Comparison of ENCODE assay signal across 8 mouse cellular contexts in the genomic region with DNA sequence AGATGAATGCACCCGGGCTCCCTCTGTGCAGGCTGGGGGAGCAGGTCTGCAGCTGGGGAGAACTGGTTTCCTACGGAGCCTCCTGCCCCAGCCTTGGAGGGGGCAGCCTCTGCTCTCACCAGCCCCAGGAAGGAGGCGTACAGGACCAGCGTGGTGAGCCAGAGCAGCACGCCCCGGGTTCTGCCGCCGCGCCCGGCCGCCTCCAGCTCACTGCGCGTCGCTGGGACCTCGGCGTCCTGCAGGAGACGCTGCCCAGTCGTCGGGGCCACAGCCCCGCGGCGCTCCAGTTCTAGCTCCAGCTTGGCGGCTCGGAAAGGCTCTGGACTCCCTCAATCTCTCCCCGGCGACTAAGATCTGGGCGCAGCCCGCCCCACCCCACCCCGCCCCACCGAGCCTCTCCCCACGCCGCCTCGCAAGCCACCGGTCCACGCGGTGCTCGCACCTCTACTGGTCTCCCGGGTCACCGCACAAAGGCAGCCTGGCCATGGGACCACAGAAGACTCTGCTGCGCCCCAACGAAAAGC. TPM values are rescaled to one million over a fixed set of nuclear protein-coding genes. Genes with fewer than 3 reads are reported as not detected.
A peak's percentile ranks its signal among the peaks of the same experiment; 100 is the strongest.
DNase-seq lines count a peak whose midpoint lies in the region; ATAC-seq lines count a peak whose summit lies in the region.

A gene (minus strand): TSS at position 308 of the 524 bp plus-strand sequence.

- no peaks in the 10 kb centered on the region for H3K9me3 ChIP-seq in heart, embryonic 16.5 days (replicated peaks; ENCODE audit: control insufficient read depth, low read length)
- H3K9me3 ChIP-seq in limb, embryonic 13.5 days = no peaks in the 10 kb centered on the region
- H3K9me3 ChIP-seq in neural tube, embryonic 15.5 days (replicated peaks) = no peaks in the 10 kb centered on the region

- peaks cover 4% of the 10 kb centered on the region; the same call in 1 of the 2 replicates for H3K27me3 ChIP-seq in heart, embryonic 16.5 days (ENCODE audit: control insufficient read depth, insufficient read depth, low read length)
- H3K27me3 ChIP-seq in limb, embryonic 13.5 days = peaks cover 21% of the 10 kb centered on the region
- H3K27me3 ChIP-seq in neural tube, embryonic 15.5 days (replicated peaks) = peaks cover 20% of the 10 kb centered on the region

- no peaks in the 10 kb centered on the region for H3K36me3 ChIP-seq in heart, embryonic 16.5 days (ENCODE audit: control insufficient read depth, insufficient read depth)
- H3K36me3 ChIP-seq in limb, embryonic 13.5 days = no peaks in the 10 kb centered on the region
- H3K36me3 ChIP-seq in neural tube, embryonic 15.5 days = no peaks in the 10 kb centered on the region

- peak; percentile 63 for ATAC-seq in common myeloid progenitor, adult 5-6 weeks (replicated peaks; ENCODE audit: low read depth, poor library complexity, severe bottlenecking)
- ATAC-seq in heart, embryonic 16.5 days (replicated peaks; ENCODE audit: extremely low read depth, insufficient read depth, low FRiP score) = no peak; the same call in 1 of the 2 replicates
- ATAC-seq in limb, embryonic 13.5 days (ENCODE audit: low FRiP score, low read depth) = peak; percentile 54
- peak; percentile 66; the same call in 1 of the 2 replicates for ATAC-seq in neural tube, embryonic 15.5 days (ENCODE audit: low FRiP score)

- no peaks in the 10 kb centered on the region for H3K4me1 ChIP-seq in heart, embryonic 16.5 days (ENCODE audit: control insufficient read depth, insufficient read depth, low read length)
- peaks cover 6% of the 10 kb centered on the region; the same call in 1 of the 2 replicates for H3K4me1 ChIP-seq in limb, embryonic 13.5 days
- peaks cover 8% of the 10 kb centered on the region; the same call in 1 of the 2 replicates for H3K4me1 ChIP-seq in neural tube, embryonic 15.5 days

- peak within 1 kb of the TSS; percentile 28 for H3K9ac ChIP-seq in heart, embryonic 16.5 days (ENCODE audit: low read length)
- H3K9ac ChIP-seq in limb, embryonic 13.5 days = peak within 1 kb of the TSS; percentile 67
- peak within 1 kb of the TSS; percentile 21 for H3K9ac ChIP-seq in neural tube, embryonic 15.5 days (replicated peaks)

- peak; percentile 6 to 19 for DNase-seq in layer of hippocampus, postnatal 10 days (ENCODE audit: low spot score in 2 of 2)
- no peak for DNase-seq in layer of hippocampus, postnatal 36 days
- DNase-seq in frontal cortex, postnatal 25 days (ENCODE audit: low spot score in 2 of 2) = no peak
- no peak for DNase-seq in right cerebral cortex, postnatal 25 days

- no peak within 1 kb of the TSS for H3K27ac ChIP-seq in heart, embryonic 16.5 days (ENCODE audit: low read length)
- H3K27ac ChIP-seq in limb, embryonic 13.5 days = no peak within 1 kb of the TSS
- H3K27ac ChIP-seq in neural tube, embryonic 15.5 days (replicated peaks) = no peak within 1 kb of the TSS

- peak within 1 kb of the TSS; percentile 66 for H3K4me2 ChIP-seq in heart, embryonic 16.5 days (ENCODE audit: low read depth, low read length)
- peak within 1 kb of the TSS; percentile 85 for H3K4me2 ChIP-seq in limb, embryonic 13.5 days (replicated peaks)
- peak within 1 kb of the TSS; percentile 75 for H3K4me2 ChIP-seq in neural tube, embryonic 15.5 days

- H3K4me3 ChIP-seq in heart, embryonic 16.5 days (ENCODE audit: low read length) = peak within 1 kb of the TSS; percentile 43
- peak within 1 kb of the TSS; percentile 50 for H3K4me3 ChIP-seq in limb, embryonic 13.5 days
- peak within 1 kb of the TSS; percentile 39 for H3K4me3 ChIP-seq in neural tube, embryonic 15.5 days (replicated peaks)

- WGBS in heart, embryonic 16.5 days = under 1% methylated on average over 40 of the region's 41 CpGs
- WGBS in limb, embryonic 13.5 days = under 1% methylated on average over 40 of the region's 41 CpGs
- WGBS in neural tube, embryonic 15.5 days = 0% methylated on average over 29 of the region's 41 CpGs

RNA-seq across cellular contexts. Expression of the gene that starts here (rescaled TPM):
- total RNA-seq in layer of hippocampus, postnatal 10 days (2021) = under 1 TPM in 1 of 2 experiments, not detected in 1; 0.29 TPM
- total RNA-seq in layer of hippocampus, postnatal 36 days (2021) = under 1 TPM; 0.45 to 0.56 TPM
- not detected in 2 replicates for total RNA-seq in common myeloid progenitor, adult 5-6 weeks (2017)
- 0.12 TPM in 1 of 2 replicates, not detected in the other for polyA plus RNA-seq in heart, embryonic 16.5 days (2015; fragmentation: Nextera tagmentation; extraction: Ambion mirVana)
- not detected in 2 replicates for polyA plus RNA-seq in limb, embryonic 13.5 days (2015; fragmentation: Nextera tagmentation; extraction: Ambion mirVana)
- not detected in 2 replicates for polyA plus RNA-seq in neural tube, embryonic 15.5 days (2015; fragmentation: Nextera tagmentation; extraction: Ambion mirVana)

Comparison
In these comparisons a context has a peak if more than half of its experiments do, and no peak if none do; other contexts are left out.
1. Peak in DNase-seq in layer of hippocampus, postnatal 10 days; RNA of the gene not detected or under 1 TPM.
2. Peak in ATAC-seq in common myeloid progenitor, adult 5-6 weeks; RNA of the gene not detected or under 1 TPM.
3. Peak in ATAC-seq, H3K4me3 ChIP-seq, H3K9ac ChIP-seq and H3K4me2 ChIP-seq in limb, embryonic 13.5 days; RNA of the gene not detected or under 1 TPM.
4. Peak in ATAC-seq, H3K4me3 ChIP-seq, H3K9ac ChIP-seq and H3K4me2 ChIP-seq in neural tube, embryonic 15.5 days; RNA of the gene not detected or under 1 TPM.